Mouse (Mus musculus) kidney, embryonic 16.5 days (tissue): Measurements from ENCODE around the gene Gm7579. TPM values are rescaled to one million over a fixed set of nuclear protein-coding genes. Genes with fewer than 3 reads are reported as not detected.

Experiments
- polyA plus RNA-seq: library from polyadenylated mRNA; unstranded; fragments of >200 nt; fragmentation: Nextera tagmentation; extraction: Ambion mirVana; gene quantifications from 2 replicates; pipeline ENCODE4 v1.2.1, GENCODE M21; 2015

Gene Gm7579
- polyA plus RNA-seq, 1 experiment from 2014 or later = not detected

Other genes with a start within 250 kb of the Gm7579 start
- gene Mob2, start 150.8 kb upstream of the Gm7579 start, polyA plus RNA-seq = 69.1 and 77.2 TPM in 2 replicates
- gene Dusp8, start 116.0 kb upstream of the Gm7579 start, polyA plus RNA-seq = 2.4 and 2.5 TPM in 2 replicates
- not detected in 2 replicates for gene Gm45618, start 91.1 kb upstream of the Gm7579 start, polyA plus RNA-seq
- not detected in 2 replicates for gene Gm39115, start 75.8 kb upstream of the Gm7579 start, polyA plus RNA-seq
- gene Gm45337, start 67.3 kb upstream of the Gm7579 start, polyA plus RNA-seq = not detected in 2 replicates
- gene Gm29735, start 54.7 kb upstream of the Gm7579 start, polyA plus RNA-seq = not detected in 2 replicates
- not detected in 2 replicates for gene Gm4553, start 46.1 kb upstream of the Gm7579 start, polyA plus RNA-seq
- gene Krtap5-2, start 35.9 kb upstream of the Gm7579 start, polyA plus RNA-seq = not detected in 2 replicates
- not detected in 2 replicates for gene Gm10153, start 21.5 kb upstream of the Gm7579 start, polyA plus RNA-seq
- gene Krtap5-3, start 10.5 kb upstream of the Gm7579 start, polyA plus RNA-seq = not detected in 2 replicates
- gene Krtap5-5, start 18.1 kb downstream of the Gm7579 start, polyA plus RNA-seq = not detected in 2 replicates
- gene Gm40460, start 29.2 kb downstream of the Gm7579 start, polyA plus RNA-seq = not detected in 2 replicates
- gene Gm2431, start 46.5 kb downstream of the Gm7579 start, polyA plus RNA-seq = not detected in 2 replicates
- gene Gm4559, start 62.5 kb downstream of the Gm7579 start, polyA plus RNA-seq = not detected in 2 replicates
- gene Krtap5-1, start 85.3 kb downstream of the Gm7579 start, polyA plus RNA-seq = not detected in 2 replicates
- gene Krtap5-4, start 91.7 kb downstream of the Gm7579 start, polyA plus RNA-seq = not detected in 2 replicates
- 1.8 and 2.5 TPM in 2 replicates for gene Ifitm10, start 161.9 kb downstream of the Gm7579 start, polyA plus RNA-seq
- gene Gm49369, start 170.8 kb downstream of the Gm7579 start, polyA plus RNA-seq = 4.4 TPM in 1 of 2 replicates, not detected in the other
- gene Ctsd, start 176.2 kb downstream of the Gm7579 start, polyA plus RNA-seq = 398 and 453 TPM in 2 replicates
- 2.3 and 4.0 TPM in 2 replicates for gene Syt8, start 223.0 kb downstream of the Gm7579 start, polyA plus RNA-seq
- gene Tnni2, start 229.9 kb downstream of the Gm7579 start, polyA plus RNA-seq = 11.9 and 12.0 TPM in 2 replicates
- gene Lsp1, start 248.9 kb downstream of the Gm7579 start, polyA plus RNA-seq = 141 and 156 TPM in 2 replicates